Mouse (Mus musculus): Measurements from ENCODE around the gene Tmem120a.

GRCm38 (mm10) chr5:135709716-135710115 lies 34.5 kb downstream of the Tmem120a start:
- no peak for TF ChIP-seq CTCF (IDR thresholded peaks at IDR 0.05; ENCODE audit: extremely low read depth, insufficient read depth, low read length)
- no peak for TF ChIP-seq POLR2A (IDR thresholded peaks at IDR 0.05; ENCODE audit: extremely low read depth, insufficient read depth, low read length)
